Mouse (Mus musculus): Measurements from ENCODE around the gene Col7a1.

DNA sequence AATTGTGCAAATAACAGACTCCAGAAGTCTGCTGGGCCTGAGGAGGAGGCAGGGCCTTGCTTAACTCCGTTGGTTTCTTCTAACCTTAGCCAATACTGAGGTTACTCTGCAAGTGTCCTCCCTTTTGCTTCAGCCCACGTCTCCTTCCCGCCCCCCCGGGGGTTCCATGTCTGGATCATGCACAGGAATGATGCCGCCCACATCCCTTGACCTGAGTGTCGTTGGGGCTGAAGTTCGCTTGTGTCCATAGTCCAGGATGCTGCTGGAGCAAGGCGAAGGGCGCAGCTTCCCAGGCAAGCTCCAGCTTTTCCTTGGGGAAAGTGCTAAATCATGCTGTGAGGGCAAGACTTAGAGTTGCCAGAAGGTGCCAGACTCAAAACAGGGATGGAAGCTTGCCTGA, 43.0 kb downstream of the Col7a1 start:
- TF ChIP-seq E2F4 (IDR thresholded peaks at IDR 0.05; ENCODE audit: insufficient read depth) (no peak), POLR2A (IDR thresholded peaks at IDR 0.05; ENCODE audit: insufficient read length, low read depth) (no peak), CEBPB (IDR thresholded peaks at IDR 0.05; ENCODE audit: insufficient read depth, poor library complexity, severe bottlenecking) (no peak), MYOD1 (IDR thresholded peaks at IDR 0.05; ENCODE audit: control insufficient read depth in 1 of 3, insufficient read length in 2 of 3, low read depth in 2 of 3) (no peak)
